Mouse (Mus musculus) hindlimb bud, embryonic 11.5 days (tissue): ENCODE data around the gene Olfr809.

ENCODE experiments used
- DNase-seq: peaks from one replicate; pipeline ENCODE4 v3.0.0-alpha.2; 2012; ENCODE audit warnings: low read depth, low spot score; ENCODE audit errors: extremely low spot score

Olfr809 gene

DNA sequence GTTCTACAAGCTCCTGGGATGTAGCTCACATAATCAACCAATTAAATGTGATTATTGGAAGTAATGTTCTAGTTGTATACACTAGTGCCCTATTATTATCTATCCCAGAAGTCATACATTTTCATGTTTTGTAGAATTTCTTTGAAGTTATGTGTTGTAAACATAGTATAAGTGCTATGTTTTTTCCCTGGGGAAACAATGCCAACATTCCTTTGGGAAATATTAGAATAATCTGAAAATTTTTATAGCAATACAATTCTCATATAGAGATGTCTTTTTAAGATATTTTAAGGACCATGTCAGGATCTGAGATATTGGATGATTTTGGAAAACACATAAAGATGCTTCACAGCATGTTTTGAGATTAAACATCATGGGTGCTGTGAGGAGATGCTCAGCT is at the start of gene Olfr809:
Olfr809 (plus strand) TSS at position 301 of the 400 bp plus-strand sequence.
- no peak for DNase-seq

GRCm38 (mm10) chr10:129729275-129729674 is 45.2 kb upstream of the Olfr809 start, which contains the start of gene Olfr805:
TSS of gene Olfr805 (minus strand) at chr10:129729375.
- DNase-seq = no peak

DNA sequence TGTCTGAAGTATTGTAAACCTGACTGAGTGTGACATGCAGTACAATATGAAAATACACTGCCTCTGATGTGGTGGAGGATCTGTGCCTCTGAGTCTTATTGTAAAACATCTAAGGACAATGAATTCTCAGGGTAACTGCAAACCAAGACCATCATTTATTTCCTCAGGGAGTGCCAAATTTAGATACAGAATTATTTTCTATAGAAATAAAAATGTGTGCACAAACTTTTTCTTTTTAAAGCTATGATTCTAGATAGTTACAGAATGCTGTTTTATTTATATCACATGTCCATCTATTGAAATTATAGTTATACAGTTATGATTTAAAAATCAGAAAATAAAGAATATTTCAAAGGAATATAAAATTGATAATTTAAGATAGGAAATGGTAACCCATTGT is 32.6 kb upstream of the Olfr809 start, which contains the start of gene Olfr806:
Olfr806 (minus strand) TSS at position 101 of the 400 bp plus-strand sequence.
- DNase-seq = no peak

- no peak for DNase-seq
Measured at GRCm38 (mm10) chr10:129757693-129758092, 16.7 kb upstream of the Olfr809 start, which contains the start of gene Olfr807. TSS of gene Olfr807 (minus strand) at chr10:129757793.

DNA sequence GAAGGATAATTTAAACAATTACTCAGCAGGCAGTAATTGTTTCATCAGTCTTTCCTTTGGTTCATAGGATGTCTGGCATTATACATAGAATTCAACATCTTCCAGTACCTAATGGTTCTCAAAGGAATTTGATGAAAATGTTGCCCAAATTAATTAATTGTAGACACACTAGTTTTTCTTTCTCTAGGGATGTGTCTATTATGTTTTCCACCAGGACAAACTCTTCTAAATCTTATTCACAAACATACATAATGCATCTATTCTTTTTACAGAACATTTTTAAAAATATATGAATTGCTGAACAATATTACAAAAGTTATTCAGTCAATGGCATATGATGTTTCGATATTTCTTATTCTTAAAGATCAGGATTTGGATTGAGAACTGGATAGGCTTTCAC is 9.3 kb upstream of the Olfr809 start, which contains the start of gene Olfr808:
Olfr808 (plus strand) TSS at position 301 of the 400 bp plus-strand sequence.
- DNase-seq = no peak

DNA sequence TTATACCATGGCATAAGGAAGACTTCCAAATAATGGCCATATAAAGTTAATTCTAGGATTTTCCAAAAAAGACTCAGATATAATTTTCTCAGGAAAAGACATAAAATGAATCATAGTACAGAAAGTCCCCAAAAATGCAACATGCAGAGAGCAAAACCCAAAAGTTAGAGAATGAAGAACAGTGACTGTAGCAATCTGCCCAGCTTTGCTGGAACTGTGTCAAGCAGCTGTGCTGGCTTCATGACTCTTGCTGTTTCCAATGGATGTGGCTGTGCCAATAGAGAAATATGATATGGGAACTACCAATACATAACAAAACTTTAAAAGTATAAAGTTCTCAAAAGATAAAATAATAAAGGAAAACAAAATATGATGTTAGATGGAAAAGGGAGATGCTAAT is 3.7 kb downstream of the Olfr809 start:
- no peak for DNase-seq

DNA sequence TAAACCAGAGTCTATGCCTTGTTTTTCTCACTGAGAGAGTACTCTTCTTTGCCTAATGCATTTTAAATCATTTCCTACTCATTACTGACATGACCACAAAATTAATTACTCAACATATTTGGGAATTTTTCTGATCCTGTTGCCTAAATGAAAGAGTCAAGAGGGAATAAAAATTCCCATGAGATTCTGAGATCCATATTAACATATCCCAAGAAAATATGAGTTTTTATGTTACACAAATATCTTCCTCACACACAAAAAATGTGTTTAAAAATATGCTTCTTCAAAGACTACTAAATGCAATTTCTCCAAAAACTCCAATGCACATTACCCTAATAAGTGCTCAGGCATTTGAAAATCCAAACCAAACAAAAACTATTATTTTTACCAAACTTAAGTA is 20.4 kb downstream of the Olfr809 start, which contains the start of gene Olfr810:
Olfr810 (minus strand) TSS at position 101 of the 400 bp plus-strand sequence.
- DNase-seq = no peak

DNA sequence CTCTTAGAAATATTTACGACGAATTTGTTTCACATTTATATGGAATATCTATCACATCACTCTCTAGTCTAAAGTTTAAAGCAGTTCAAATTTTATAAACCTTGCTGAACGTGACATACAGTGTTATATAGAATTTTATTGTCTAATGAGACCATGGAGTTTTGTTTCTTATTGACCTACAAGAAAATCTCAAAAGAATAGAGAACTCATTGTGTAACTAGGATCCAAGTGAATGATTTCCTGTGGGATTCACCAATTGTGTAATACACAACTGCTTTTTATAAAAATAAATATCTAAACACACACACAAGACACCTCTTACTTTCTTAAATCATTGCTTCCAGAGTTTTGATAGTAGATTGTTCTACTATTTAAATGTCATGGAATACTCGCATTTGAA is 29.9 kb downstream of the Olfr809 start, which contains the start of gene Olfr811:
Olfr811 (minus strand) TSS at position 101 of the 400 bp plus-strand sequence.
- DNase-seq = no peak
